Mouse (Mus musculus): ENCODE data around the gene Flad1.

- TF ChIP-seq CTCF (IDR thresholded peaks at IDR 0.05; ENCODE audit: extremely low read depth, insufficient read depth, insufficient read length, insufficient replicate concordance) (no peak), POLR2A (IDR thresholded peaks at IDR 0.05; ENCODE audit: low read depth, low read length) (no peak)
Measured at GRCm38 (mm10) chr3:89401329-89401728, 10.3 kb downstream of the Flad1 start.
